Mouse (Mus musculus) bone marrow, adult 2 months (tissue): ENCODE results near the gene Serpina1a. TPM values are rescaled to one million over a fixed set of nuclear protein-coding genes. Genes with fewer than 3 reads are reported as not detected.

Experiments
- polyA plus RNA-seq: library from polyadenylated mRNA; stranded (reverse); fragments of >200 nt; gene quantifications from 2 replicates; pipeline ENCODE4 v1.2.4, GENCODE M21; 2011; ENCODE audit warnings: low replicate concordance; ENCODE audit not compliant: missing spikeins, insufficient read depth, insufficient read length

Serpina1a gene
- polyA plus RNA-seq, 1 experiment: 34.0 TPM

Other genes with a start within 250 kb of the Serpina1a start
- gene Serpina10, start 232.1 kb downstream of the Serpina1a start, polyA plus RNA-seq: 0.82 and 0.97 TPM in 2 replicates
- gene Serpina6, start 206.3 kb downstream of the Serpina1a start, polyA plus RNA-seq: 1.2 TPM in 1 of 2 replicates, not detected in the other
- gene Serpina16, start 187.4 kb downstream of the Serpina1a start, polyA plus RNA-seq: not detected in 2 replicates
- 1.3 TPM in 1 of 2 replicates, not detected in the other for gene Serpina1f, start 168.0 kb downstream of the Serpina1a start, polyA plus RNA-seq
- gene Serpina1d, start 90.0 kb downstream of the Serpina1a start, polyA plus RNA-seq: 4.5 and 13.1 TPM in 2 replicates
- gene Serpina1b, start 33.2 kb downstream of the Serpina1a start, polyA plus RNA-seq: 4.4 and 30.7 TPM in 2 replicates
- 15.6 and 41.6 TPM in 2 replicates for gene Serpina1c, start 41.3 kb upstream of the Serpina1a start, polyA plus RNA-seq
- 13.2 and 51.9 TPM in 2 replicates for gene Serpina1e, start 95.4 kb upstream of the Serpina1a start, polyA plus RNA-seq
- gene Serpina11, start 126.4 kb upstream of the Serpina1a start, polyA plus RNA-seq: 1.4 TPM in 1 of 2 replicates, not detected in the other
- gene Serpina9, start 150.2 kb upstream of the Serpina1a start, polyA plus RNA-seq: not detected in 2 replicates
- 0.82 and 0.86 TPM in 2 replicates for gene Serpina12, start 180.9 kb upstream of the Serpina1a start, polyA plus RNA-seq
- not detected in 2 replicates for gene Serpina5, start 237.6 kb upstream of the Serpina1a start, polyA plus RNA-seq
- not detected in 2 replicates for gene Serpina3a, start 249.2 kb upstream of the Serpina1a start, polyA plus RNA-seq